Mouse (Mus musculus): ENCODE measurements at regions not wholly inside any gene's neighbourhood (a gene's known extent, or its start where the extent isn't known, plus 50 kb on each side); places are given as distances from the start of the nearest gene placed in this dataset.

DNA sequence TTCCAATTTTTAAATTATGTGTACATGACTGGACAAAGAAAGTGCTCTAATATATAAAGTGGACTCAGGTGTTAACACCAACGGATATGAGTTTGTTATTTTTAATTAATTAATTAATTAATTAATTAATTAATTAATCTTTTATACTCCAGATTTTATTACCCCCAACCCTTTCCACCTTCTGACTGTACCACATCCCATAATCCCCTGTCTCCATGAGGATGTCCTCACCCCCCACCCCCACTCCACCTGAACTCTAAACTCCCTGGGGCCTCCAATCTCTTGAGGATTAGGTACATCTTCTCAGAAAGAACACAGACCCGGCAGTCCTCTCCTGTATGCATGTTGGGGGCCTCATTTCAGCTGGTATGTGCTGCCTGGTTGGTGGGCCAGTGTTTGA, 182.8 kb downstream of the Rassf9 start:
- 0 out of 2 replicates have a peak, but pooled peaks have one; percentile 28 for ATAC-seq (ENCODE audit: insufficient number of reproducible peaks, insufficient read depth, low FRiP score, low TSS enrichment)
- Histone ChIP-seq H3K27me3 (no peaks in the 10 kb centered on the region), H3K4me1 (no peaks in the 10 kb centered on the region), H3K36me3 (no peaks in the 10 kb centered on the region), H3K27ac (no peak overlapping the region), H3K4me2 (replicated peaks) (no peak overlapping the region), H3K9me3 (no peaks in the 10 kb centered on the region), H3K4me3 (no peak overlapping the region), H3K9ac (no peak overlapping the region)
- WGBS, result 69% methylated on average over 2 of the region's 2 CpGs

DNA sequence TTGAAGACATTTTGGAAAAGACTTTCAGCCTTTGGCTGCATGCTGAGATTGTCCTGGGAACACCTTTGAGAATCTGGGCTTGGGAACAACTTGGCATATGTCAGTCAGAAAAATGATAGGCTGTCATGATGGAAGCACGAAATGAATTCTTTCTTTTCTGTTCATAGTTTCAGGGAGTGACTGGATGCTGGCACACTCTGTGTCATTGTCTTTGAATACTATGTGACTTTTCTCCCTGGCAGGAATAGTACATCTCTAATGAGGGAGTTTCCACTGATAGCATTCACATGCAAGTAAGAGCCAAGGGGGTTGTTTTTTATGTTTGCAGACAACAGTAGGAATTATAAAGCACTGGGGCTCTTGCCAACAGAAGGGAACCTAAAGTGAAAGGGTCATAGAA, 177.9 kb downstream of the Rassf9 start:
- H3K4me2 ChIP-seq (replicated peaks), result no peak overlapping the region
- no peak overlapping the region for H3K4me3 ChIP-seq
- H3K27ac ChIP-seq, result no peak overlapping the region
- H3K4me1 ChIP-seq, result no peaks in the 10 kb centered on the region
- H3K9me3 ChIP-seq, result no peaks in the 10 kb centered on the region
- no peak for ATAC-seq (ENCODE audit: insufficient number of reproducible peaks, insufficient read depth, low FRiP score, low TSS enrichment)
- no peaks in the 10 kb centered on the region for H3K27me3 ChIP-seq
- no peak overlapping the region for H3K9ac ChIP-seq
- WGBS, result 70% methylated on average over 1 of the region's 1 CpGs
- no peaks in the 10 kb centered on the region for H3K36me3 ChIP-seq

- Histone ChIP-seq H3K36me3 (no peaks in the 10 kb centered on the region), H3K27me3 (no peaks in the 10 kb centered on the region), H3K4me1 (no peaks in the 10 kb centered on the region), H3K4me2 (replicated peaks) (no peak overlapping the region), H3K9ac (no peak overlapping the region), H3K27ac (no peak overlapping the region), H3K4me3 (no peak overlapping the region), H3K9me3 (no peaks in the 10 kb centered on the region)
- ATAC-seq (ENCODE audit: insufficient number of reproducible peaks, insufficient read depth, low FRiP score, low TSS enrichment), result no peak
- 85% methylated on average over 14 of the region's 14 CpGs for WGBS
Measured at GRCm38 (mm10) chr10:102686667-102687397, 174.8 kb downstream of the Rassf9 start.

- no peak for ATAC-seq (ENCODE audit: insufficient number of reproducible peaks, insufficient read depth, low FRiP score, low TSS enrichment)
- Histone ChIP-seq H3K4me2 (replicated peaks) (no peak overlapping the region), H3K27ac (no peak overlapping the region), H3K27me3 (no peaks in the 10 kb centered on the region), H3K4me1 (no peaks in the 10 kb centered on the region), H3K9ac (no peak overlapping the region), H3K4me3 (no peak overlapping the region), H3K9me3 (no peaks in the 10 kb centered on the region), H3K36me3 (no peaks in the 10 kb centered on the region)
- WGBS, result 79% methylated on average over 7 of the region's 7 CpGs
Measured at GRCm38 (mm10) chr10:102685833-102686434, 173.9 kb downstream of the Rassf9 start.

- no peak overlapping the region for H3K9ac ChIP-seq
- no peaks in the 10 kb centered on the region for H3K9me3 ChIP-seq
- no peaks in the 10 kb centered on the region for H3K36me3 ChIP-seq
- no peak overlapping the region for H3K27ac ChIP-seq
- H3K4me3 ChIP-seq, result no peak overlapping the region
- WGBS, result 48% methylated on average over 5 of the region's 5 CpGs
- H3K4me2 ChIP-seq (replicated peaks), result no peak overlapping the region
- no peaks in the 10 kb centered on the region for H3K27me3 ChIP-seq
- no peaks in the 10 kb centered on the region for H3K4me1 ChIP-seq
- no peak for ATAC-seq (ENCODE audit: insufficient number of reproducible peaks, insufficient read depth, low FRiP score, low TSS enrichment)
Measured at GRCm38 (mm10) chr10:102667359-102667758, 155.3 kb downstream of the Rassf9 start.

GRCm38 (mm10) chr10:102659683-102660082, 147.7 kb downstream of the Rassf9 start:
- H3K9me3 ChIP-seq, result no peaks in the 10 kb centered on the region
- H3K27ac ChIP-seq, result no peak overlapping the region
- WGBS, result 77% methylated on average over 6 of the region's 6 CpGs
- H3K4me2 ChIP-seq (replicated peaks), result no peak overlapping the region
- no peaks in the 10 kb centered on the region for H3K36me3 ChIP-seq
- no peak overlapping the region for H3K4me3 ChIP-seq
- no peak for ATAC-seq (ENCODE audit: insufficient number of reproducible peaks, insufficient read depth, low FRiP score, low TSS enrichment)
- no peaks in the 10 kb centered on the region for H3K27me3 ChIP-seq
- H3K9ac ChIP-seq, result no peak overlapping the region
- no peaks in the 10 kb centered on the region for H3K4me1 ChIP-seq

DNA sequence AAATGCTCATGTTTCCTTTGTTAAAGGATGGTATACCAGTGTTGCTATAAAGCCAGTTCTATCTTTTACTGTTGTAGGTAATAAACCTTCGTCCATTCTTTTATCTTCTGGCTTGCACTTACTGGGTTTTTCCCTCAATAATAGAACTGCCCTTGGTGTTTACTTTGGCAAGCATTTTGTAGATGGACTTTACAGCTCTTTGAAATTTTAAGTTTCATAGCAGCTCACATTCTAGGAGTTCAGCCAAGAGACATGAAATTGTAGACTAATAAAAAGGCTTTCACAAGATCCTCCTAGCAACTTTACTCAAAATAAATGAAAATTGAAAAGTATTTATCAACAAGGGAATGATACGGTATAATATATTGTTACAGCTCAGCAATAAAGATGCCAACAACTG, 124.5 kb downstream of the Rassf9 start:
- WGBS, result 88% methylated on average over 2 of the region's 2 CpGs

GRCm38 (mm10) chr10:102633438-102633837, 121.4 kb downstream of the Rassf9 start:
- H3K27ac ChIP-seq, result no peak overlapping the region
- ATAC-seq (ENCODE audit: insufficient number of reproducible peaks, insufficient read depth, low FRiP score, low TSS enrichment), result no peak
- no peaks in the 10 kb centered on the region for H3K4me1 ChIP-seq
- no peak overlapping the region for H3K9ac ChIP-seq
- no peak overlapping the region for H3K4me3 ChIP-seq
- H3K27me3 ChIP-seq, result no peaks in the 10 kb centered on the region
- no peak overlapping the region for H3K4me2 ChIP-seq (replicated peaks)
- H3K36me3 ChIP-seq, result no peaks in the 10 kb centered on the region
- no peaks in the 10 kb centered on the region for H3K9me3 ChIP-seq
- WGBS, result 82% methylated on average over 4 of the region's 4 CpGs

More for the DNA sequence above, 124.5 kb downstream of the Rassf9 start:
- H3K9me3 ChIP-seq, result no peaks in the 10 kb centered on the region
- H3K27me3 ChIP-seq, result no peaks in the 10 kb centered on the region
- no peak overlapping the region for H3K4me2 ChIP-seq (replicated peaks)
- H3K9ac ChIP-seq, result no peak overlapping the region
- no peaks in the 10 kb centered on the region for H3K36me3 ChIP-seq
- no peak overlapping the region for H3K4me3 ChIP-seq
- ATAC-seq (ENCODE audit: insufficient number of reproducible peaks, insufficient read depth, low FRiP score, low TSS enrichment), result no peak
- H3K27ac ChIP-seq, result no peak overlapping the region
- no peaks in the 10 kb centered on the region for H3K4me1 ChIP-seq

GRCm38 (mm10) chr10:102628609-102629008, 116.6 kb downstream of the Rassf9 start:
- H3K27ac ChIP-seq, result no peak overlapping the region
- ATAC-seq (ENCODE audit: insufficient number of reproducible peaks, insufficient read depth, low FRiP score, low TSS enrichment), result no peak

DNA sequence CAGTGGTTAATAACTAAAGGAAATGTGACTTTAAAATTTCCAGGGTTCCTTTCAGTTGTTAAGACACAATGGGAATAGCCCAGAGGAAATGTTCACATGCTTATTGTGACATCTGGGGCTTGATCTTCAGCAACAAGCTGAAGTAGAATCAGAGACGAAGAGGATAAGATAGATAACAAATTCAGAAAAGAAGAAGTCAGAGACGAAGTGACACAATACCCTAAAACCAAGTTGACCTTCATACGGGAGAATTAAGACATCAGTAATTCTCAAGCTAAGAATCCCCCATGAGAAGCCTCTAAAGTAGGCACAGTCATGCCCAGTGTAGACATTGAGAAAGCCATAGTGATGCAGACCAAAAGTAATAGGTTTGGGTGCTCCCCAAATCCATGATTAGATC, 111.9 kb downstream of the Rassf9 start:
- WGBS, result 82% methylated on average over 3 of the region's 3 CpGs
- Histone ChIP-seq H3K27me3 (no peaks in the 10 kb centered on the region), H3K36me3 (no peaks in the 10 kb centered on the region), H3K9ac (no peak overlapping the region), H3K4me1 (no peaks in the 10 kb centered on the region), H3K27ac (no peak overlapping the region), H3K9me3 (no peaks in the 10 kb centered on the region), H3K4me2 (replicated peaks) (no peak overlapping the region), H3K4me3 (no peak overlapping the region)
- no peak for ATAC-seq (ENCODE audit: insufficient number of reproducible peaks, insufficient read depth, low FRiP score, low TSS enrichment)

More at GRCm38 (mm10) chr10:102628609-102629008, 116.6 kb downstream of the Rassf9 start:
- Histone ChIP-seq H3K9ac (no peak overlapping the region), H3K9me3 (no peaks in the 10 kb centered on the region), H3K4me1 (no peaks in the 10 kb centered on the region), H3K36me3 (no peaks in the 10 kb centered on the region), H3K4me2 (replicated peaks) (no peak overlapping the region), H3K27me3 (no peaks in the 10 kb centered on the region), H3K4me3 (no peak overlapping the region)

- ATAC-seq (ENCODE audit: insufficient number of reproducible peaks, insufficient read depth, low FRiP score, low TSS enrichment), result no peak
- no peak overlapping the region for H3K4me3 ChIP-seq
- no peaks in the 10 kb centered on the region for H3K4me1 ChIP-seq
- 60% methylated on average over 2 of the region's 2 CpGs for WGBS
- no peak overlapping the region for H3K27ac ChIP-seq
- H3K27me3 ChIP-seq, result no peaks in the 10 kb centered on the region
- H3K9me3 ChIP-seq, result no peaks in the 10 kb centered on the region
- H3K4me2 ChIP-seq (replicated peaks), result no peak overlapping the region
- H3K36me3 ChIP-seq, result no peaks in the 10 kb centered on the region
- H3K9ac ChIP-seq, result no peak overlapping the region
Measured at GRCm38 (mm10) chr10:102622583-102623008, 110.6 kb downstream of the Rassf9 start.

DNA sequence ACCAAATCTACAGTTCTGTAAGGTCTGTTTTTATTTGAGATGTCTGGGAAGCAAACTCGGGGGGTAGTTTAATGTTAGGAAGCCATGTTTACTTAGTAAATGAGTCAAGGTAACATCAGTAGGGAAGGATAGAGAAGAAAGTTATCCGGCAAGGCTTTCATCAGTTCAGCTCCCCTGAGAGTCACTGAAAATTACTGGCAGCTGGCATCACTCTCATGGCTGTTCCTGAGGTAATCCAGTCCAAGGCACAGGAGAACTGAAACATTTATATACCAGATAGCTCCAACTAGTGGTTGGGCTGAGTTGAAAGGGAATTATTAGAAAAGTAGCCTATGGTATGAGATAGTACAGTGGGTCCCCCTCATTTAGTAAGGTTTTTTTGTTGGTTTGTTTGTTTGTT, 106.7 kb downstream of the Rassf9 start:
- ATAC-seq (ENCODE audit: insufficient number of reproducible peaks, insufficient read depth, low FRiP score, low TSS enrichment), result no peak
- Histone ChIP-seq H3K4me3 (no peak overlapping the region), H3K4me1 (no peaks in the 10 kb centered on the region), H3K9me3 (no peaks in the 10 kb centered on the region), H3K9ac (no peak overlapping the region), H3K36me3 (no peaks in the 10 kb centered on the region), H3K4me2 (replicated peaks) (no peak overlapping the region), H3K27me3 (no peaks in the 10 kb centered on the region), H3K27ac (no peak overlapping the region)
- 21% methylated on average over 2 of the region's 2 CpGs for WGBS

All from embryonic facial prominence, embryonic 12.5 days (tissue).